Mouse (Mus musculus) spleen, postnatal 10 days (tissue): ENCODE measurements at regions not wholly inside any gene's neighbourhood (a gene's known extent, or its start where the extent isn't known, plus 50 kb on each side); places are given as distances from the start of the nearest gene placed in this dataset.
A peak's percentile ranks its signal among the peaks of the same experiment; 100 is the strongest.

Experiments used
- DNase-seq, 2 experiments: peaks; one replicate each; pipeline ENCODE4 v3.0.0; 2021 to 2022; ENCODE audit warnings: low spot score in 2 of 2

- no peak for DNase-seq
Measured at GRCm38 (mm10) chr11:89247991-89248390, 54.1 kb downstream of the Nog start.

GRCm38 (mm10) chr11:89243370-89243769, 58.8 kb downstream of the Nog start:
- DNase-seq, result no peak

DNA sequence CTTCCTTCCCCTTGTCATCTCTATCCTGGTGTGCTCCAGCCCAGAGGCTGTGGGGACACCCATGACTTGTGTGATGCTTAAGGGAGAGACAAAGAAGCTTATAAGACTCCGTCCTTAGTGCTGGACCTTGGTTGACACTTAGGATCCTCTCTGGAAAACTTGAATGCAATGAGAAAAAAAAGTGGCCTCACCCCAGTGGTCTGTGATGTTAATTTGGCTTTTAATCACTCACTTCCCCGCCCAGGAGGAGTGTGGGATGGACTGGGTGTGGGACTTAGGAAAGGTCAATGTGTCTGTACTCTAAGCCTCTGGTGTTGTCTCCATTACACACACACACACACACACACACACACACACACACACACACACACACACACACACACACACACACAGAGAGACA, 60.0 kb downstream of the Nog start:
- DNase-seq, result no peak

DNA sequence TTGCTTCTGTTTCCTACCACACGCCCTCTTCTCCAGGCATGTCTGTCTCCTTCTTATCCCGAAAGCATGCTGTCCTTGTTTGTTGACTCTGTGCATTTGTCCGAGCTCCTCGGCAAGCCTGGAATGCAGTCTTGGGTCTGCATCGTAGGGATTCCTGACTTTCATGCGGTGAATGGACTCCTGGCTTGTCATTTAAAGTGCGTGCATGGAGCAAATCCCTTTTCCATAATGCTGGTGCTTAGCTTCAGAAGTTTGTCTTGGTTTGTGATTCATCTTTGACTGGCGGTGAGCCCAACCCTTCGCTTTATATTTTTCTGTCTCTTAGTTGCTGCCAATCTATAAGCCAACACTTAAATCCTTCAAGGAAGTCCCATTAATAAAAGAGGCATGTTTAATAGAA, 62.2 kb downstream of the Nog start:
- DNase-seq, result no peak

DNA sequence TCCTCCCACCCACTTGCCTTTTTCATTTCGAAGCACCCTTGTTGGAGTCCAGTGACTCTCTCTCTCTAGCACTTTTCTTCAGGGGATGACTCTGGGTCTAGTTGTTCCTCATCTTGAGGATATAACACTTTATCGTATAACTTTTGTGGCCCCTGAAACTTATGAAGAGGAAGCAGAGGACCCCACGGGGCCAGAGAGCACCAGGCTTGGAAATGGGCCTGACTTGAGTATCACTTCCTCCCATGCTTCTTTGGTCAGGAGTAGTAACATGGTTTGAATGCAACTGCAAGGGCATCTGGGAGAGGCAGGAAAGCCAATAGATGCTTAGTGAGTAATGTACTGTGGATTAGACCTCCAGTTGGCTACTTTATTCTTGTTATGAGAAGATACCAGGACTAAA, 65.2 kb downstream of the Nog start:
- DNase-seq, result no peak

- no peak for DNase-seq
Measured at GRCm38 (mm10) chr11:89232884-89233480, 69.2 kb downstream of the Nog start.

DNA sequence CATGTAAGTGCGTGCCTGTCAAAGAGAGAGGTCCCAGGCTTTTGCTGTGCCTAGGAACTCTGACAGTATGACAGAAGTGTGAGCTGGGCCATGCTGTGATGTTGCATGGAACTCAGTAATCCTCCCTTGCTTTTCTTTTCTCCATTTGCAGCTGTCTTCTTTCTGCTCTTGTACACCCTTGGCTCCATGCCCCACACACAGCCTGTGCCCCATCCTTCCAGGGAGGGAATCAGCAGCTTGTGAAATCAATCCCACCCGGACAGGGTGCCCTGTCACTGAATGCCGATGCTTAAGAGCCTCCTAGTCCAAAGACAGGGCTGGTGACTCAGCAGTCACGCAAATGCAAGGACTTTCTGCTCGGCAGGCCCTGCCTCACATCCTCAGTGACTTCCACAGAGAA, 72.4 kb downstream of the Nog start:
- DNase-seq, result no peak

DNA sequence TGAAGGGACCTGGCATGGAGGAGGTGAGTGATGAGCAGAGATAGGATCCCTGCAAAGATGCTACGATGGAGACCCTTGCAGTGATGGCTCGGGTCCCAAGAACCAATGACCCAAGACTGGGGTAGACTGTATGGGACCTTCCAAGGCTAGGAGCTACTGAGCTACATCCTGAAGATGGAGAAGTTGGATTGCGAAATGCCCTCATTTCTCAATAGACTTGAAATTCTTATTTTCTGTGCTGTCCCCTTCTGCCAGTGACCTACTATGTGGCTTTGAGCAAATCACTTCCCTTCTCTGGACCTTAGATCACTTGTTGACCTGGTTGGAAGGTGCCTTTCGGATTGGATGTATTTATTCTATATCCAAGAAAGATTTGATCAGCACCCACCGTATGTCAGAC, 88.9 kb downstream of the Nog start:
- no peak for DNase-seq

- no peak for DNase-seq
Measured at GRCm38 (mm10) chr11:89209531-89209950, 92.6 kb downstream of the Nog start.

DNA sequence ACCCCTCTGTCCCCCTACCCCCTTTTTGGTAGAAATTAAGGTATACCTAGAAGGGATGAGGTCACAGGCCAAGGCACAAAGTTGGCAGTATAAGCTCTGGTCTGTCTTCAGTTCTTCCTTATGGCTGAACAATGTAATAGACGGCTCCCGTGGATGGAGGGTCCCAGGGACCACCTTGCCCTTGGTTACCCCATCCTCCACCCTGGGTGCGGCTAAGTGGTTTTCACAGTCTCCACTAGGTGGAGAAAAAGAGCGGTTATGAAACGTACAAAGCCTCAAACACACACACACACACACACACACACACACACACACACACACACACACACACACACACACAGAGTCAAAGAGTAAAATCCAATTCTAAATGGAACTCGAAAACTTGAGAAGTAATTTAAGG, 93.1 kb downstream of the Nog start:
- no peak for DNase-seq

GRCm38 (mm10) chr11:89206788-89207187, 95.3 kb downstream of the Nog start:
- no peak for DNase-seq

GRCm38 (mm10) chr11:89204948-89205545, 97.1 kb downstream of the Nog start:
- DNase-seq, result no peak

GRCm38 (mm10) chr11:89200458-89200857, 101.7 kb downstream of the Nog start:
- DNase-seq, result no peak

GRCm38 (mm10) chr11:89192815-89193214, 109.3 kb downstream of the Nog start:
- DNase-seq, result no peak

DNA sequence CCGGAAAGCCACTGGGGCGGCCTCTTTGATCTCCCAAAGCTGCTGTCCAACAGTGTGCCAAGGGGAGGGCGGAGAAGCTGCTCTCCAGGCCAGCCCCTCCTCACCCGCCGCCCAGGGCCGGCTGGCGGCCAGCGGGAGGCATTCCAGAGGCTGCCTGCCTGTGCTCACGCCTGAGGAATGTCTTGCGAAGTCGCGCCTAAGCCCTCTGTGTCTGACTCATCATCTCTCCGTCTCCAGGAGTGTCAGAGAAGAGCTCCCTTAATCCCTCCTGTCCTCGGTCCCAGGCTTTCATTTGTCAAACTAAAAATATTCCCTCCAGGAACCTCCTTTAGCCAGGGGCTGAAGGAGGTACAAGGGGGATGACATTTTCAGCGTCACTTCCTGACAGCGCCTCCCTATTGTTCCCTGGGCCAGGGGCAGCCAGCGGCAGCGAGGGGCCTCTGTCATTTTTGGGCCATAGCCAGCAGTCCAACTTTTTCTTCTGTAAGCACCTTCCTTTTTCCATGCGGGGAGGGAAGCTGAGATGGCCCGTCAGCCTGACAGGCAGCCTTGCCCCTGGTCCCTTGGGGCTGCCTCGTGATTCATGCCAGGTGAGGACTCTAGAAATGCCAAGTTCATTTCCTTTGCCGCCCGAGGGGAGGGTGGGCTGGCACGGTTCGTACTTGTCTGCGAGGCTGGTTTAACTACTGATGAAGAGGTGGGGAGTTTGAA, 113.4 kb downstream of the Gm525 start:
- DNase-seq, result no peak

DNA sequence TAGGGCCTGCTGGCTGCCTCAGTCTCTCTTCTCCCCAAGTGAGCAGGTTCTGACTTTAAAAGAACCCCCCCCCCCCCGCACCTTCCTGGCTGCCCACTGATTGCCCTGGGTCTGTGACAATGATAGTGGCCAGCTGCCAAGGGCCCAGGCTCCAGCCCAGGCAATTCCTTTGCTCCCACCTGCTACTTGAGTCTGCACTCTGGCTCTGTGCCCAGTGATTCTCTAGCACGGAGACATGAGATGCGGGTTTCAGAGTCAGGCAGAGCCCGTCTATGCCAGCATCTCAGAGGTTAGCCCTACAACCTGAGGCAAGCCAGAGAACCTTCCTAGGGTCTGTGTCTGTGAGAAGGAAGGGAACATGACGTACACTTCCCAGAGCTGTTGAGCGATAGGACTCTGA, 112.2 kb downstream of the Gm525 start:
- no peak for DNase-seq

DNA sequence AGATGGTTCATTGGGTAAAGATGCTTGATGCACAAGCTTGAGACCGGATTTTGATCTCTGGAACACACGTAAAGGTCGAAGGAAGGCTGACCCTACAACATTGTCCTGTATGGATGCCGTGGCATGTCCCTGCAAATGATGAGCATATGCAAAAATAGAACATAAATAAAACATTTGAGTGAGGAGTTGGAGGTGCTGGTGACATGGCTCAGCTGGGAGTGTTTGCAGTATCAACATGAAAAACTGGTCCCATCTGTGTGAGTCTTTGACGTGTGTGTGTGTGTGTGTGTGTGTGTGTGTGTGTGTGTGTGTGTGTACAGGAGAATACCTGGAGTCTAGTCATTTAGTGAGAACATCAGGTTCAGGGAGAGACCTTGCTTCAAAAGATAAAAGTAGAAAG, 107.8 kb downstream of the Gm525 start:
- DNase-seq, result no peak

DNA sequence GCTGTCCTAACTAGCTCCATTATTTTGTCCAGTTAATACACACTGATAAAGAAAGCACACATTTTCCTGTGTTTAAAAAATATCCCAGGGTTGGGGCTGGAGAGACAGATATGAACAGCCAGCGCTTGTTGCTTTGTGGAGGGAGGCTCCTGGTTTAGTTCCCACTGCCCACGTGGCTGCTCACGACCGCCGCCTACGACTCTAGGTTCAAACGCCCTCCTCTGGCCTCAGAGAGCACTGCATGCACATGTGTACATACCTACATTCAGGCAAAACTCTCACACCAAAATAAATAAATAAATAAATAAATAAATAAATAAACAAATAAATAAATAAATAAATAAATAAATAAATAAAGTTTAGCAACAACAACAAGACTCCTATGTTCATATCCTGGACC, 104.8 kb downstream of the Gm525 start:
- DNase-seq, result no peak

DNA sequence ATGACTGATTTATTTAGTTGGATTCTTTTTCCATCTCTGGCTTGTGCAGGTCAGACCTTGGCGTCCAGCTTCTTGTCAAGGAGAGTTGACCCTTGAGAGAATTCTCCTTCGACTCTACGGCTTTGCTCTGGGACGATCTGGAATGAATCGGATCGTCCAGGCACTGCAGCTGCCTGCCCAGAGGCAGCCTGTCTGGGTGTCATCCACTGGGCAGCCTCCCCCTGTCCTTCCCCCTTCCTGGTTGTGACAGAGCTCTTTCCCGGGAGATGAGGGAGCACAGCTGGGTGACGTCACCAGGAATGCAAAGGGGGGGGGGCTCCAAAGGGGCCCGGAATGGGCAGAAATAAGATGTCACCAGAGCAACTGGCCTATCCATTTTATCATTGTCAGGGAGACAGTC, 101.9 kb downstream of the Gm525 start:
- DNase-seq, result no peak

DNA sequence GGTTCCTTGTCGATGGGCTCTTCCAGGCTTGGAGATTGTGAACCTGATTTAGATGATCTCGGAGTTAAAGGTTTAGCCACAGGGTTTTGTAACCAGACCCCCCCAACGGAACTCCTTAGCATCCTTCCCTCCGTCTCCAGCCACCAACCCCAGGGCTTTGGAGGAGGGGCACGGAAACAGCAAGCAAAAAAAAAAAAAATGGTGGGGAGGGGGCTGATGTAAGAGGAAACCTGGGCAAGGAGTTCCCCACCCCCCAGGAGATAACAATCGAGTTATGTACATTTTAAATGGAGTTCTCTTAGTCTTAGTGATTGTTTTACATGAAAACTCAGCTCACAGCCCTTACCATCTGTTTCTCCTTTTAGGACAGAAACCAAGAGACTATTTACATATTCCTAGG, 101.3 kb downstream of the Gm525 start:
- no peak for DNase-seq

GRCm38 (mm10) chr11:89165278-89165677, 91.6 kb downstream of the Gm525 start:
- DNase-seq, result peak; percentile 54 to 85

- no peak for DNase-seq
Measured at GRCm38 (mm10) chr11:89153466-89154406, 80.1 kb downstream of the Gm525 start.
